In the genomic region with DNA sequence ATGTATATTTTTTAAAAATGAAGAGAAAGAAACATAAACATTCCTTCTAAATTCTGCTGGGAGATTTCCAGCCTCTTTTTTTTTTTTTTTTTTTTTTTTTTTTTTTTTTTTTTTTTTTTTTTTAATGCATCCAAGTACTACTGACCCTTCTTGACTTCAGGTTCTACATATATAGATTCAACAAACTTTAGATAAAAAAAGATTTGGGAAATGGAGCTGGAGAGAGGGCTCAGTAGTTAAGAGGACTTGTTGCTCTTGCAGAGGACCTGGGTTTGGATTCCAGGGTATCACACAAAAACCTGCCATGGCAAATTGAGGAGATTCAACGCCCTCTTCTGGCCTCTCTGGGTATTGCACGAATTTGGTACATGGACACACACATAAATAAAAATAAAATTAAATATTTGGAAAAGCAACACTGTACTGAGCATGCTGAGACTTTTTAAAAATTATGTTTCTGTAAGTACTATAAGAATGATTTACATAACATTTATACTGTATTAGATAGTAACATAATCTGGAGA, we compare ENCODE assay signal across 9 mouse cellular contexts. TPM values are rescaled to one million over a fixed set of nuclear protein-coding genes. Genes with fewer than 3 reads are reported as not detected.
DNase-seq lines count a peak whose midpoint lies in the region; ATAC-seq and TF ChIP-seq lines count a peak whose summit lies in the region.
"Had no signal": no experiment of that assay in that cellular context is flagged by ENCODE, and none has a peak within 500 bp of the region (broad histone marks: within the 10 kb centered on the region; RNA-seq: fewer than 3 reads in every experiment).

No protein-coding gene starts in this region.

- 6% methylated on average over 2 of the region's 2 CpGs for WGBS in intestine, postnatal 0 days
- 8% methylated on average over 2 of the region's 2 CpGs for WGBS in intestine, embryonic 16.5 days

- no peaks in the 10 kb centered on the region for H3K36me3 ChIP-seq in intestine, postnatal 0 days (ENCODE audit: control insufficient read depth, insufficient read depth)
- H3K36me3 ChIP-seq in intestine, embryonic 16.5 days (ENCODE audit: control insufficient read depth, insufficient read depth, low read length), result no peaks in the 10 kb centered on the region

- no peak overlapping the region for H3K9ac ChIP-seq in intestine, postnatal 0 days (ENCODE audit: low read depth, low read length)
- H3K9ac ChIP-seq in intestine, embryonic 16.5 days (ENCODE audit: low read depth, low read length), result no peak overlapping the region

- no peaks in the 10 kb centered on the region for H3K27me3 ChIP-seq in intestine, postnatal 0 days (replicated peaks; ENCODE audit: control insufficient read depth, insufficient read depth, low read length)
- H3K27me3 ChIP-seq in intestine, embryonic 16.5 days (replicated peaks; ENCODE audit: control insufficient read depth, insufficient read depth, low read length), result no peaks in the 10 kb centered on the region

- DNase-seq in 416B (ENCODE audit: low read depth) (peak; percentile 77), ES-CJ7 (ENCODE audit: low read depth, low spot score) (peak; percentile 71)
- DNase-seq in embryo, embryonic 9.5 days (ENCODE audit: extremely low spot score), result peak; percentile 50
- no peak for DNase-seq in ovary, postnatal 10 days (ENCODE audit: low spot score)
- DNase-seq in layer of hippocampus, adult 9-11 months, result no peak
- DNase-seq in cerebellum, adult 9-11 months, result no peak

- peak; percentile 56 for TF ChIP-seq CTCF in intestine, postnatal 0 days (IDR thresholded peaks at IDR 0.05; ENCODE audit: low read depth)

- no peaks in the 10 kb centered on the region for H3K9me3 ChIP-seq in intestine, postnatal 0 days (ENCODE audit: control insufficient read depth)
- H3K9me3 ChIP-seq in intestine, embryonic 16.5 days (ENCODE audit: control insufficient read depth, low read length), result no peaks in the 10 kb centered on the region

- no peak overlapping the region for H3K4me2 ChIP-seq in intestine, postnatal 0 days (replicated peaks; ENCODE audit: low read depth)
- no peak overlapping the region for H3K4me2 ChIP-seq in intestine, embryonic 16.5 days (ENCODE audit: low read depth, low read length)

- no peaks in the 10 kb centered on the region for H3K4me1 ChIP-seq in intestine, postnatal 0 days (replicated peaks; ENCODE audit: control insufficient read depth, insufficient read depth, low read length)
- no peaks in the 10 kb centered on the region for H3K4me1 ChIP-seq in intestine, embryonic 16.5 days (ENCODE audit: control insufficient read depth, insufficient read depth, low read length)

- no peak overlapping the region for H3K27ac ChIP-seq in intestine, postnatal 0 days (ENCODE audit: low read depth, low read length)
- H3K27ac ChIP-seq in intestine, embryonic 16.5 days (ENCODE audit: low read length), result no peak overlapping the region

- H3K4me3 ChIP-seq in intestine, postnatal 0 days (ENCODE audit: low read depth, low read length), result no peak overlapping the region
- no peak overlapping the region for H3K4me3 ChIP-seq in intestine, embryonic 16.5 days (ENCODE audit: low read length)

- ATAC-seq in intestine, postnatal 0 days, result no peak
- no peak for ATAC-seq in intestine, embryonic 16.5 days

RNA-seq across cellular contexts. Expression of gene Stfa3, which starts 14.8 kb away (rescaled TPM):
- 0.43 TPM in 1 of 2 replicates, not detected in the other for polyA plus RNA-seq in intestine, postnatal 0 days (2015; fragmentation: Nextera tagmentation; extraction: Ambion mirVana)
- polyA plus RNA-seq in intestine, embryonic 16.5 days (2015; fragmentation: Nextera tagmentation; extraction: Ambion mirVana), result 1.4 and 2.3 TPM in 2 replicates
- polyA plus RNA-seq: cortical plate, adult 2 months had no signal

Comparison
In these comparisons a context has a peak if more than half of its experiments do, and no peak if none do; other contexts are left out.
1. DNase-seq: peak in 416B (single experiment), ES-CJ7 (single experiment) and embryo, embryonic 9.5 days (single experiment); none in ovary, postnatal 10 days (single experiment), layer of hippocampus, adult 9-11 months (single experiment) and cerebellum, adult 9-11 months (single experiment).